In genomic region chr1:180192866-180193265, GRCm38 (mm10) we compare ENCODE assay signal across 21 mouse cellular contexts. TPM values are rescaled to one million over a fixed set of nuclear protein-coding genes. Genes with fewer than 3 reads are reported as not detected.
A peak's percentile ranks its signal among the peaks of the same experiment; 100 is the strongest.
DNase-seq lines count a peak whose midpoint lies in the region; ATAC-seq and TF ChIP-seq lines count a peak whose summit lies in the region.
"Had no signal": no experiment of that assay in that cellular context is flagged by ENCODE, and none has a peak within 500 bp of the region (broad histone marks: within the 10 kb centered on the region; RNA-seq: fewer than 3 reads in every experiment).

No protein-coding gene starts in this region.

- peak overlapping the region; percentile 84 for H3K27ac ChIP-seq in heart, adult 2 months
- H3K27ac ChIP-seq in intestine, postnatal 0 days (ENCODE audit: low read depth, low read length), result no peak overlapping the region
- H3K27ac ChIP-seq in intestine, embryonic 15.5 days, result no peak overlapping the region
- H3K27ac ChIP-seq in forebrain, postnatal 0 days (ENCODE audit: low read depth, low read length), result no peak overlapping the region
- H3K27ac ChIP-seq: hindbrain, postnatal 0 days; kidney, postnatal 0 days; liver, embryonic 13.5 days; midbrain, embryonic 15.5 days had no signal

- H3K4me1 ChIP-seq in heart, adult 2 months (ENCODE audit: control insufficient read depth, insufficient read depth, low read length), result peaks cover 2% of the 10 kb centered on the region
- peaks cover 7% of the 10 kb centered on the region for H3K4me1 ChIP-seq in intestine, postnatal 0 days (replicated peaks; ENCODE audit: control insufficient read depth, insufficient read depth, low read length)
- peaks cover 13% of the 10 kb centered on the region for H3K4me1 ChIP-seq in intestine, embryonic 15.5 days (replicated peaks)
- H3K4me1 ChIP-seq in forebrain, postnatal 0 days (ENCODE audit: insufficient read depth), result peaks cover 6% of the 10 kb centered on the region; the same call in 1 of the 2 replicates

- intact Hi-C loops in heart, adult 2 months (cut with DNase I), result no loop called here
- intact Hi-C loops in heart, postnatal 36 days (cut with DNase I), result no loop called here

- H3K79me2 ChIP-seq in heart, adult 2 months (replicated peaks; ENCODE audit: control insufficient read depth, insufficient read depth, low read length), result no peaks in the 10 kb centered on the region

- 28% methylated on average over 4 of the region's 4 CpGs for WGBS in heart, adult 2 months
- 37% methylated on average over 4 of the region's 4 CpGs for WGBS in intestine, postnatal 0 days
- WGBS in intestine, embryonic 15.5 days, result 54% methylated on average over 4 of the region's 4 CpGs
- WGBS in forebrain, postnatal 0 days, result 66% methylated on average over 4 of the region's 4 CpGs

- no peak for TF ChIP-seq POLR2A in heart, adult 2 months (IDR thresholded peaks at IDR 0.05; ENCODE audit: insufficient read depth, low read depth, low read length)

- peak in 1 of 2 experiments; percentile 23 for DNase-seq in heart, adult 2 months
- DNase-seq in heart, postnatal 36 days, result no peak
- peak; percentile 31 for DNase-seq in 416B (ENCODE audit: low read depth)
- DNase-seq in forebrain, postnatal 0 days, result no peak
- DNase-seq in layer of hippocampus, postnatal 36 days, result no peak
- DNase-seq: adrenal gland, postnatal 36 days; cerebellum, adult 11-12 months; cerebellum, postnatal 10 days; kidney, adult 18-20 months; liver, embryonic 13.5 days; lung, embryonic 14.5 days; thymus, adult 18-20 months; thymus, postnatal 36 days had no signal

- H3K9me3 ChIP-seq in intestine, postnatal 0 days (ENCODE audit: control insufficient read depth), result no peaks in the 10 kb centered on the region
- H3K9me3 ChIP-seq in intestine, embryonic 15.5 days, result no peaks in the 10 kb centered on the region
- H3K9me3 ChIP-seq in forebrain, postnatal 0 days (ENCODE audit: low read length), result no peaks in the 10 kb centered on the region
- H3K9me3 ChIP-seq: G1E; liver, embryonic 13.5 days; midbrain, embryonic 15.5 days had no signal

- TF ChIP-seq CTCF in heart, adult 2 months (IDR thresholded peaks at IDR 0.05), result no peak
- no peak for TF ChIP-seq CTCF in intestine, postnatal 0 days (IDR thresholded peaks at IDR 0.05; ENCODE audit: low read depth)
- TF ChIP-seq CTCF in forebrain, postnatal 0 days (IDR thresholded peaks at IDR 0.05; ENCODE audit: low read depth), result no peak

- no peak for ATAC-seq in intestine, postnatal 0 days
- ATAC-seq in intestine, embryonic 15.5 days, result no peak
- peak; percentile 10 for ATAC-seq in granulocyte monocyte progenitor cell, adult 5-6 weeks (replicated peaks; ENCODE audit: poor library complexity, severe bottlenecking)
- no peak for ATAC-seq in forebrain, postnatal 0 days
- ATAC-seq: hindbrain, postnatal 0 days; midbrain, embryonic 15.5 days; Patski had no signal

- H3K27me3 ChIP-seq in heart, adult 2 months (ENCODE audit: control insufficient read depth, insufficient read depth, low read length), result no peaks in the 10 kb centered on the region
- H3K27me3 ChIP-seq in intestine, postnatal 0 days (replicated peaks; ENCODE audit: control insufficient read depth, insufficient read depth, low read length), result no peaks in the 10 kb centered on the region
- no peaks in the 10 kb centered on the region for H3K27me3 ChIP-seq in intestine, embryonic 15.5 days (replicated peaks)
- H3K27me3 ChIP-seq in forebrain, postnatal 0 days (ENCODE audit: insufficient read depth, low read length), result no peaks in the 10 kb centered on the region; the same call in 1 of the 2 replicates
- H3K27me3 ChIP-seq: liver, embryonic 13.5 days had no signal

- 0 out of 2 replicates have a peak, but pooled peaks have one; percentile 7 for TF ChIP-seq EP300 in heart, adult 2 months (IDR thresholded peaks at IDR 0.05; ENCODE audit: insufficient read depth, low read depth, low read length)

- H3K36me3 ChIP-seq in heart, adult 2 months (ENCODE audit: control insufficient read depth, insufficient read depth, low read length), result no peaks in the 10 kb centered on the region
- H3K36me3 ChIP-seq in intestine, postnatal 0 days (ENCODE audit: control insufficient read depth, insufficient read depth), result no peaks in the 10 kb centered on the region
- no peaks in the 10 kb centered on the region for H3K36me3 ChIP-seq in intestine, embryonic 15.5 days
- H3K36me3 ChIP-seq in forebrain, postnatal 0 days (ENCODE audit: insufficient read depth), result no peaks in the 10 kb centered on the region
- H3K36me3 ChIP-seq: G1E; liver, embryonic 13.5 days; midbrain, embryonic 15.5 days had no signal

- H3K4me3 ChIP-seq in heart, adult 2 months, result peak overlapping the region; percentile 85
- H3K4me3 ChIP-seq in intestine, postnatal 0 days (ENCODE audit: low read depth, low read length), result no peak overlapping the region
- H3K4me3 ChIP-seq in intestine, embryonic 15.5 days (replicated peaks), result no peak overlapping the region
- no peak overlapping the region for H3K4me3 ChIP-seq in forebrain, postnatal 0 days (ENCODE audit: low read depth, low read length)
- H3K4me3 ChIP-seq: liver, embryonic 13.5 days; midbrain, embryonic 15.5 days had no signal

- peak overlapping the region; percentile 40 for H3K4me2 ChIP-seq in intestine, postnatal 0 days (replicated peaks; ENCODE audit: low read depth)
- H3K4me2 ChIP-seq in intestine, embryonic 15.5 days (replicated peaks), result no peak overlapping the region
- H3K4me2 ChIP-seq in forebrain, postnatal 0 days (ENCODE audit: low read depth), result no peak overlapping the region
- H3K4me2 ChIP-seq: liver, embryonic 13.5 days; lung, embryonic 14.5 days; midbrain, embryonic 15.5 days had no signal

- H3K9ac ChIP-seq in heart, adult 2 months (ENCODE audit: low read depth, low read length), result peak overlapping the region; percentile 70
- no peak overlapping the region for H3K9ac ChIP-seq in intestine, postnatal 0 days (ENCODE audit: low read depth, low read length)
- H3K9ac ChIP-seq in intestine, embryonic 15.5 days, result no peak overlapping the region
- no peak overlapping the region for H3K9ac ChIP-seq in forebrain, postnatal 0 days
- H3K9ac ChIP-seq: liver, embryonic 13.5 days; lung, embryonic 14.5 days; midbrain, embryonic 15.5 days had no signal

RNA-seq across cellular contexts. Expression of gene Coq8a, which starts 6.5 kb away (rescaled TPM):
- total RNA-seq in heart, adult 2 months (2021), result 100 to 1,000 TPM; 783 to 919 TPM
- polyA plus RNA-seq in heart, adult 2 months (2012; rRNA removed), result 468 and 899 TPM in 2 replicates
- total RNA-seq in heart, postnatal 36 days (2021), result 100 to 1,000 TPM; 909 to 953 TPM
- polyA plus RNA-seq in intestine, postnatal 0 days (2015; fragmentation: Nextera tagmentation; extraction: Ambion mirVana), result 28.6 and 29.7 TPM in 2 replicates
- 20.4 and 22.1 TPM in 2 replicates for polyA plus RNA-seq in intestine, embryonic 15.5 days (2015; fragmentation: Nextera tagmentation; extraction: Ambion mirVana)
- total RNA-seq in granulocyte monocyte progenitor cell, adult 5-6 weeks (2014; fragmentation: Nextera tagmentation), result 3.2 and 6.9 TPM in 2 replicates
- 9.1 and 11.3 TPM in 2 replicates for total RNA-seq in granulocyte monocyte progenitor cell, adult 5-6 weeks (2017)
- 1.8 and 3.2 TPM in 2 replicates for total RNA-seq in forebrain, postnatal 0 days (2014; rRNA removed)
- polyA plus RNA-seq in forebrain, postnatal 0 days (2015; fragmentation: Nextera tagmentation; extraction: Ambion mirVana), result 7.1 and 7.3 TPM in 2 replicates
- 10 to 100 TPM; 55.0 to 68.3 TPM for total RNA-seq in layer of hippocampus, postnatal 36 days (2021)

Comparison
In these comparisons a context has a peak if more than half of its experiments do, and no peak if none do; other contexts are left out.
1. RNA of gene Coq8a, which starts 6.5 kb away (total RNA-seq): 909 to 953 TPM in heart, postnatal 36 days and 783 to 919 TPM in heart, adult 2 months; 55.0 to 68.3 TPM in layer of hippocampus, postnatal 36 days, 3.2 to 11.3 TPM in granulocyte monocyte progenitor cell, adult 5-6 weeks and 1.8 to 3.2 TPM in forebrain, postnatal 0 days; every median in the first group is over 10 times any median in the second.